Mouse (Mus musculus) CH12F3 (cell line): ENCODE measurements around the gene Chkb.
"Not testable (repeated sequence)": the region's sequence is repeated elsewhere in the genome, so short reads cannot be mapped to it uniquely, and the experiment has no call there.

Source experiments
- in situ Hi-C: fragments of 300-500 bp; cut with MboI; formaldehyde crosslinking; loops from 2 replicates; pipeline ENCODE4 v1.14.3; 2020; ENCODE audit warnings: low sequenced_read_pairs

Gene Chkb

GRCm38 (mm10) chr15:89454857-89455256 is 25.1 kb upstream of the Chkb start:
- in situ Hi-C loops = no loop called here

- in situ Hi-C loops = no loop called here
These were observed 24.3 kb upstream of the Chkb start, which contains the start of gene Mapk8ip2 for GRCm38 (mm10) chr15:89453865-89454478. Gene Mapk8ip2 (plus strand): TSS chr15:89453913.

- in situ Hi-C loops = no loop called here
These were observed 23.5 kb upstream of the Chkb start for GRCm38 (mm10) chr15:89452906-89453864.

DNA sequence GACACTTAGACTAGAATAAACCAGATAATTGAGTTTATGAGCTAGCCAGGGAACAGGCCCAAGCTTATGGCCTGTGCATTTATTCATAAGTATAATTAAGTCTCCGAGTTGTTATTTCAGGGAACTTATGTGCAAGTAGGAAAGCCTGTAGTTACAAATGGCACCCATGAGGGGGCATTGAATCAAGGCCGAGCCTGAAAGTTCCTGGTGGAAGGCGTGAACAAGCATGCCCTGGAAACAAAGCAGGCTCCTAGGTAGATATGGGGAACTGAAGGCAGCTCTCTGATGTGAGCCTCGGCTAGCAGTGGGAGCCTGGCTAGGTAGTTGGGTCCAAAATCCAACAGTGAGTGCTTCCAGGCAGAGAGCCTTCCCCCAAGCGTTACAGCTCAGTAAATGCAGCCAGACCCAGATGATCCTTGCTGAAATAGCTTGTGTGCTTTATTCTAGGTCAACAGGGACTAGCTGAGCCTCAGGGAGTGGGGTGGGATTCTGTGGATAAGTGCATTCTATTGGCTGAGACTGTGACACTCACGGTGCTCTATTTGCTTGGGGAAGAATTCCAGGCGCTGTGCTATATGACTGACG is 12.9 kb upstream of the Chkb start:
- in situ Hi-C loops = no loop called here

- in situ Hi-C loops = no loop called here
These were observed 6.2 kb upstream of the Chkb start for GRCm38 (mm10) chr15:89435878-89436277.

DNA sequence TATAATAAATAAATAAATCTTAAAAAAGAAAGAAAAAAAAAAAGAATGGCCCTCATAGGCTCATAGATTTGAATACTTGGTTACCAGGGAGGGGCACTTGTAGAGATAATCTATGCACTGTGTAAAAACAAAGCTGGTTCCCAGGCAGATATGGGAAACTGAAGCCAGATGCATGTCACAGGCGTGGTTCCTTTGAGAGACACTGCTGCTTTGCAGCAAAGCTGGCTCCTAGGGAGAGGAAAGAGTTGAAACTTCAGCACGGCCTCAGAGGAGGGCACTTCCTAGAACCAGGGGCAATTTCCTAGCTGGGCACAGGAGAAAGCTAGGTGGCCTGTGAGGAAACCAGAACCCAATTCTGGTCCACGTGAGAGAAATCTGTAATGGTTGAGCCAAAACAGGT is 4.4 kb upstream of the Chkb start:
- in situ Hi-C loops = no loop called here

GRCm38 (mm10) chr15:89432946-89433345 is 3.2 kb upstream of the Chkb start:
- in situ Hi-C loops = no loop called here

- in situ Hi-C loops = no loop called here
These were observed 2.1 kb upstream of the Chkb start for GRCm38 (mm10) chr15:89431806-89432205.

DNA sequence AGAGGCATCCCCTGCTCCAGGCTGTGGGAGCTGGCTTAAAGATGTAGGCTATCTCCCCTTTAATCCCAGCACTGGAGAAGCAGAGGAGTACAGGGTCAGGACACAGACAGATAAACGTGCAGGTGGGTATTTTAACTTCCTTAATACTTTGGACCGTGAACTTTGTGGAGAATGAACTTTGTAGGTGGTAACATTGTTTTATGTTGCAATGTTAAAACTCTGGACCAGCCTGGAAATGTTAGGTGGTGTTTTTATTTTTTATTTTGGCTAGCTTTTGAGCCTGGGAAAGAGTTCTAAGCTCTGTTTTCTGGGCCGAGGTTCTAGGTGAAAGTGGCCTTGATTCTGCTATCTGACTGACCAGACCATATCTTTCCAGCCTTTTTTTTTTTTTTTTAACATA is 1.6 kb upstream of the Chkb start:
- in situ Hi-C loops = no loop called here

GRCm38 (mm10) chr15:89430771-89431170 is 1.1 kb upstream of the Chkb start:
- in situ Hi-C loops = not testable (repeated sequence)

DNA sequence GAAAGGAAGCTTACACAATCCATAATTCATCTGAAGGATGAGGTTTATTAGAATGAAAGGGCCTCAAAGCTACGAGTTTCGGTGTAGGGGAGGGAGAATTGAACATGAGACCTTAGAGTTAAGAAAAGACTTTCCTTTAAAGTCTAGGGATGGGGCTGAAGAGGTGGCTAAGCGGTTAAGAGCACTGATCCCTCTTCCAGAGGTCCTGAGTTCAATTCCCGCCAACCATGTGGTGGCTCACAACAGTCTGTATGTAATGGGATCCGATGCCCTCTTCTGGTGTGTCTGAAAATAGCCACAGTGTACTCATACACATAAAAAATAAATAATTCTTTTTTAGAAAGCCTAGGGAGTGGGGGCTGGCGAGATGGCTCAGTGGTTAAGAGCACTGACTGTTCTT is 633 bp upstream of the Chkb start:
- in situ Hi-C loops = no loop called here

DNA sequence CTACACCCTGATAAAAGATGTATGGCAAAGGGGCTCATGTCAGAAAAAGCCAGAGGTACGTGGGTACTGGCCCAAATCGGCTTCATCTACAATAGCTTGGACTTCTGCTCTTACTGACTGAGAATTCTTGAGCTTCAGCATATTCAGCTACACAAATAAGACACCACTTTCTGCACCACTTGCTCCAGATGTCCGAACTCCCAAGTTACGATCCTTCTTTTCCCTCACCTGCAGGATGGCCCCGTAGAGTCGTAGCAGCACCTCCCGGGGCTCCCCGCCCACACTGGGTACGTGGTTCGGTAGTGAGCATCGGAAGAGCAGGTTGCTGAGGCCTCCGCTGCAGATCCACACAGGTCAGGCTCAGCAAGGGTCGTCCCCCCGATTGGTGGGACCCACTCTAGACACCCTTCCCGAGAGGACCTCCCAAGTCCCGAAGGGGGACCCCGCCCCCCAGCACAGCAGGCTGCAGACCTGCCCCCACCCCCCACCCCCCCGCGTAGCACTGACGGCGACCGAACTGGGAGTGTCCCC is 822 bp downstream of the Chkb start:
- in situ Hi-C loops = no loop called here

DNA sequence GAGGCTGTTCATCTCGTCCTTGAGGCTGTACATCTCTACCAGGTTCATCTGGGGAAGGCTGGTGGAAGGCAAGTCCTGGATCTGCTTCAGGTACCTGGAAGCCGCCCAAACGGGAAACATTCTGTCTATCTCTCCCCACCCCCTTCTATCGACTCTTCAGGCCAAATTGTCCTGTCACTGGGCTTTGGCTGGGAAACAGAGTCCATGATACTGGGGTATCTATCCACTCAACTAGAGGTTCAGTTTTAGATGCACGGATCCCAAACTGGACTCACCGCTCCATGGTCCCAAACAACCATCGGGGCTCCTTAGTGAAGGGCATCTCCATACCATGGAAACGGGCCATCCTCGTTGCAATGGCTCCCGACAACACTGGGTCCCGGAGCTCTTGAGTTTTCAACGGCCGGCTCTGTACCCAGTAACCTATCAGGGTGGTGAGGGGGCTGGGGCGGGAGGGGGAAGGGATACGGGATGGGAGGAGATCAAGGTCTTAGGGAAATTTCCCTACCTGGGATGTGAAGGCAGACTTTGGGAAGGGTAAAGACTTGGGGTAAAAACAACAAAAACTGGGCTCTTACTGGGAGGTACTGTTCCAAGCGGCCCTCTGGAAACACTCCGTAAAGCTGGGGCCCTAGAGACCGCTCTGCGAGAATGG is 1.4 kb downstream of the Chkb start:
- in situ Hi-C loops = no loop called here

- in situ Hi-C loops = no loop called here
These were observed 3.0 kb downstream of the Chkb start for GRCm38 (mm10) chr15:89426716-89427115.

GRCm38 (mm10) chr15:89425711-89426121 is 4.0 kb downstream of the Chkb start, which contains the start of gene Cpt1b:
Gene Cpt1b (minus strand): TSS chr15:89425863.
- in situ Hi-C loops = no loop called here

DNA sequence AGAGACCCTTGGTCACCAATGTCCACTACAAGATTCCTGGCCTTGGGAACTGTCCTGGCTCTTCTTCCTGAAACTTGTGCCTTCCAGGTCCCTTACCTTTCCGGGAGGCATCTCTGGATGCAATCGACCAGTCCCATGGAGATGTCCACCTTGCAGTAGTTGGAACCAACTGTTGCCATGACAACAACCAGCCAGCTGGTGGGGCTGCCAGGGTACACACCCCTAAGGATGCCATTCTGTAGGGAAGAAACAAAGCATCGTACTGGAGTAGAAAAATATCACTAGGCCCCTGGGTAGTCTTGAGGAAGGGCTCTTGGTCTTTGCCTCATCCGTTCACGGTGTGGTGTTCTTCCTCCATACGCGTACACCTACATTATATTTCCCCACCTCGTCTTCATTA is 5.1 kb downstream of the Chkb start:
- in situ Hi-C loops = no loop called here

GRCm38 (mm10) chr15:89421938-89422337 is 7.8 kb downstream of the Chkb start:
- in situ Hi-C loops = no loop called here

DNA sequence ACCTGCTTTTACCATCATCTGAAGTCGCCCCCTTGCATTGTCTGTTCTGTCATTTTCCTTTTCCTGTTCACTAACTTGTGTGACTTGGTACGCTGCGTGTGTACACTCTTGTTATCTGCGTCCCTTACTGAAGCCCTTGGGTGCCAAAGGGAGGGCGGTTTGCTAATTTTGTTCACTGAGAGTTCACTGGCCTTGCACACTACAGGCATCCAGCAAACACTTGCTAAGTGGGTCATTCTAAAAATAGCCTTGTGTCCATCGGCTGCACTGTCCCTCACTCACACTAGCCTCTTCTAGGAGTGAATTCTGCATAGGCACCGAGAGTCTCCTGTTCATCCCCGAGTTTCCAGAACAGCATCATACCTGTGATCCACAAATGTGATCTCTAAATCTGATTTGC is 14.4 kb downstream of the Chkb start:
- in situ Hi-C loops = no loop called here

DNA sequence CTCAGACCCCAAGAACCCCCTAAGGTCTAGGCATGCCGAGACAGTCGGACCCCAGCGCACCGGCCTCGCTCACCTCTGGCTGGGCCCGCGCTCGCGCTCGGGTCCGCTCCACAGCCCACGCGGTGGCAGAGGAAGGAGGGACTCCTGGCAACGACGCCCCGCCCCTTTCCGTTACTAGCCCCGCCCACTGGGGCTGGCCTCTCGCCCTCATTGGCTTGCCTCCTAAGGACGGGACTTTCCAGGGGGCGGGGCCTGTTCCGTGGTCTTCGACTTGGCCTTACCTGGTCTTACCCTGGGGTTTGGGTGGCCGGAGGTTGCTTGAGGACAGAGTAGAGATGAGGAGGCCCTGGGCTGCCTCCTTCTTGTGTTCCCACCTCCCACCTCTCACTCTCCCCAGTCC is 19.6 kb downstream of the Chkb start, which contains the start of gene Syce3:
Gene Syce3, minus strand, starts transcription at position 386 of the 400 bp plus-strand sequence.
- in situ Hi-C loops = no loop called here

GRCm38 (mm10) chr15:89406691-89407090 is 23.0 kb downstream of the Chkb start:
- in situ Hi-C loops = no loop called here
